In the genomic region with DNA sequence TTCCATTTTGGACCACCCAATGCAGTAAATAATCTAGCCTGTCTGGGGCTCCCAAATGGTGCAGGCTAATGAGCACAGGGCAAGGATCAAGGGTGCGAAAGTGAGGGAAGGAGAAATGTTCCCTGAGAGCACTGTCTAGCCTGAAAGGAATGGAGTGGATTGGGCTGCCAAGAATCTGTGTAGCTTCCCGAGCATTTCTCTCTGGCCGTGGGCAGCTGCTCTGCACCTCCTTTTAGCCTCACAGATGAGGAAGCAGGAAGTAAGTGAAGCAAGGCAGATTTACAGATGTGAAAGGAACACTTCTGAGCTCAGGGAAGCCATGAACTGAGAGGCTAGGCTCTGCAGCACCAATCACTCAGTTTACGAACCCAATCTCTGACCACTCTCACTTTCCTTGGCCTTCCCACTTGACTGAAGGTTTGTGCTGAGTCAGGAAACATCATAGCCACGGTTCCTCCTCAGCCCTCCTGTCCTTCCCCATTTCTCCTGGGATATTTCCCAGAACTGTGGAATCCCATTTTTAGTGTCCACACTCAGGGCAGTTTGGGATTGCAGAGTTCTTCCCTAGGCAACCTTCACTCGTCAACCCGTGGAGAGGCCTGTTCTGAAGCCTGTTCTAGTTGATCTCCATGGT, we compare ENCODE assay signal across 20 mouse cellular contexts. TPM values are rescaled to one million over a fixed set of nuclear protein-coding genes. Genes with fewer than 3 reads are reported as not detected.
"Had no signal": no experiment of that assay in that cellular context is flagged by ENCODE, and none has a peak within 500 bp of the region (broad histone marks: within the 10 kb centered on the region; RNA-seq: fewer than 3 reads in every experiment).

No protein-coding gene starts in this region.

- H3K4me1 ChIP-seq: kidney, embryonic 15.5 days; limb, embryonic 12.5 days; limb, embryonic 15.5 days; midbrain, embryonic 12.5 days; midbrain, embryonic 15.5 days; neural tube, embryonic 12.5 days; neural tube, embryonic 15.5 days had no signal

- ATAC-seq: liver, postnatal 0 days; lung, postnatal 0 days; midbrain, embryonic 15.5 days had no signal

- H3K27me3 ChIP-seq: kidney, embryonic 15.5 days; limb, embryonic 12.5 days; limb, embryonic 15.5 days; midbrain, embryonic 12.5 days; midbrain, embryonic 15.5 days; neural tube, embryonic 12.5 days; neural tube, embryonic 15.5 days had no signal

- H3K36me3 ChIP-seq: kidney, embryonic 15.5 days; limb, embryonic 12.5 days; limb, embryonic 15.5 days; midbrain, embryonic 12.5 days; midbrain, embryonic 15.5 days; neural tube, embryonic 12.5 days; neural tube, embryonic 15.5 days had no signal

- DNase-seq: kidney, adult 11 months; kidney, adult 8-10 months; kidney, postnatal 10 days; kidney, postnatal 36 days; layer of hippocampus, postnatal 36 days; left cerebral cortex, postnatal 4 days; liver, postnatal 0 days; lung, embryonic 14.5 days; thymus, adult 18-20 months; thymus, postnatal 4 days had no signal

- H3K9me3 ChIP-seq: kidney, embryonic 15.5 days; limb, embryonic 12.5 days; limb, embryonic 15.5 days; midbrain, embryonic 12.5 days; midbrain, embryonic 15.5 days; neural tube, embryonic 12.5 days; neural tube, embryonic 15.5 days had no signal

- H3K27ac ChIP-seq: kidney, embryonic 15.5 days; limb, embryonic 12.5 days; limb, embryonic 15.5 days; liver, embryonic 14.5 days; macrophage; midbrain, embryonic 12.5 days; midbrain, embryonic 15.5 days; neural tube, embryonic 12.5 days; neural tube, embryonic 15.5 days had no signal

- H3K4me3 ChIP-seq: kidney, embryonic 15.5 days; limb, embryonic 12.5 days; limb, embryonic 15.5 days; midbrain, embryonic 12.5 days; midbrain, embryonic 15.5 days; neural tube, embryonic 12.5 days; neural tube, embryonic 15.5 days had no signal

RNA-seq across cellular contexts. Expression of a gene that starts 40.3 kb away (rescaled TPM):
- polyA plus RNA-seq: liver, embryonic 14.5 days; liver, postnatal 0 days; macrophage had no signal
